Mouse (Mus musculus) midbrain, embryonic 16.5 days (tissue): ENCODE measurements around the gene Echdc3. TPM values are rescaled to one million over a fixed set of nuclear protein-coding genes. Genes with fewer than 3 reads are reported as not detected.

ENCODE experiments used
- ATAC-seq: fragments of 200-750 bp; cut with Nextera tagmentation; 2 replicates; pipeline ENCODE4 v1.8.0; 2017; ENCODE audit warnings: moderate TSS enrichment
- H3K27ac ChIP-seq: fragments of 300-500 bp; sonication (generic); 2 replicates; pipeline ENCODE4 v1.5.1; 2014; ENCODE audit warnings: mild to moderate bottlenecking, low read length, mixed read lengths
- H3K27me3 ChIP-seq: fragments of 300-500 bp; sonication (generic); 2 replicates; pipeline ENCODE4 v1.6.1; 2014; ENCODE audit warnings: low read depth, low read length, mixed read lengths; ENCODE audit not compliant: control insufficient read depth, insufficient read depth
- H3K36me3 ChIP-seq: fragments of 300-500 bp; sonication (generic); 2 replicates; pipeline ENCODE4 v1.6.1; 2014; ENCODE audit warnings: mild to moderate bottlenecking, low read length, moderate library complexity, mixed read lengths; ENCODE audit not compliant: control insufficient read depth, insufficient read depth
- H3K4me1 ChIP-seq: fragments of 300-500 bp; sonication (generic); 2 replicates; pipeline ENCODE4 v1.6.1; 2014; ENCODE audit warnings: mild to moderate bottlenecking, low read length, mixed read lengths; ENCODE audit not compliant: control insufficient read depth, insufficient read depth
- H3K4me2 ChIP-seq: fragments of 300-500 bp; sonication (generic); 2 replicates; pipeline ENCODE4 v1.6.1; 2014; ENCODE audit warnings: mild to moderate bottlenecking, low read length, mixed read lengths
- H3K4me3 ChIP-seq: fragments of 300-500 bp; sonication (generic); 2 replicates; pipeline ENCODE4 v1.5.1; 2014; ENCODE audit warnings: low read depth, mild to moderate bottlenecking, low read length, moderate library complexity, mixed read lengths
- H3K9ac ChIP-seq: fragments of 300-500 bp; sonication (generic); 2 replicates; pipeline ENCODE4 v1.6.1; 2014; ENCODE audit warnings: low read depth, low read length, mixed read lengths
- H3K9me3 ChIP-seq: fragments of 300-500 bp; sonication (generic); replicated peaks from 2 replicates; pipeline ENCODE4 v1.6.1; 2014; ENCODE audit warnings: mild to moderate bottlenecking, low read length, mixed read lengths; ENCODE audit not compliant: control insufficient read depth, poor library complexity, severe bottlenecking
- WGBS: fragments of 180-500 bp; shearing (Covaris S2); extraction: QIAGEN DNeasy Blood & Tissue Kit; methylation state at CpG from one replicate; pipeline ENCODE4 v1.1.7; 2014; 5-methylcytosine and 5-hydroxymethylcytosine counted together
- polyA plus RNA-seq: library from polyadenylated mRNA; unstranded; fragments of >200 nt; fragmentation: Nextera tagmentation; extraction: Ambion mirVana; gene quantifications from 2 replicates; pipeline ENCODE4 v1.2.1, GENCODE M21; 2015

Gene Echdc3
- polyA plus RNA-seq, 1 experiment from 2014 or later, result 1.1 TPM

- no peak for ATAC-seq
- H3K4me3 ChIP-seq, result no peak overlapping the region
- H3K27me3 ChIP-seq, result no peaks in the 10 kb centered on the region
- H3K4me2 ChIP-seq, result no peak overlapping the region
- H3K27ac ChIP-seq, result no peak overlapping the region
- no peak overlapping the region for H3K9ac ChIP-seq
- 81% methylated on average over 11 of the region's 11 CpGs for WGBS
- H3K36me3 ChIP-seq, result no peaks in the 10 kb centered on the region
- H3K9me3 ChIP-seq, result 0 out of 2 replicates have a peak, but pooled peaks cover 5% of the 10 kb centered on the region
- peaks cover 15% of the 10 kb centered on the region for H3K4me1 ChIP-seq
These were observed 23.8 kb downstream of the Echdc3 start for GRCm38 (mm10) chr2:6188891-6189674.

GRCm38 (mm10) chr2:6187418-6187817, 25.4 kb downstream of the Echdc3 start:
- Histone ChIP-seq H3K9ac (no peak overlapping the region), H3K27ac (no peak overlapping the region), H3K4me1 (peaks cover 8% of the 10 kb centered on the region; the same call in 1 of the 2 replicates), H3K4me2 (no peak overlapping the region), H3K36me3 (no peaks in the 10 kb centered on the region), H3K27me3 (no peaks in the 10 kb centered on the region), H3K4me3 (no peak overlapping the region), H3K9me3 (0 out of 2 replicates have a peak, but pooled peaks cover 5% of the 10 kb centered on the region)
- 46% methylated on average over 11 of the region's 11 CpGs for WGBS
- ATAC-seq, result peak; percentile 76

DNA sequence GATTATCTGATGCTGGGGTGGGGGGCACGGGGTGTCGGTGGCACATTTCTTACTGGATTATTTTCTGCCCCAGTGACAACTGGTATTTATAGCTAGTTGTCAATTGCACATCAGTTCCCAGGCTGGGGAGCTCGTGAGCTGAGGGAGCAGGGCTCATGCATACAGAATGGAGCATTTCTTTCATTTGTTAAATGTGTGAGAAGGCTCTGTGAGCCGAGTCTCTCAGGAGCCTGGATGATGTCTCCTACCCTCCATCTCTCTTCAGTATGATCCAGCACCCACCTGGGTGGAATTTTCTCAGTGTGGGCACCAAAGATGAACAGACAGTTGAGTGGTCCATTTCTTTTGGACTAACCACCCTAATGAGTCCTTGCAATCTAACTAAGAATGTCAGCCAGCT, 25.9 kb downstream of the Echdc3 start:
- no peak overlapping the region for H3K9ac ChIP-seq
- 45% methylated on average over 4 of the region's 4 CpGs for WGBS
- H3K4me1 ChIP-seq, result peaks cover 8% of the 10 kb centered on the region; the same call in 1 of the 2 replicates
- H3K9me3 ChIP-seq, result 0 out of 2 replicates have a peak, but pooled peaks cover 5% of the 10 kb centered on the region
- 0 out of 2 replicates have a peak, but pooled peaks have one; percentile 40 for ATAC-seq
- H3K27ac ChIP-seq, result no peak overlapping the region
- no peaks in the 10 kb centered on the region for H3K36me3 ChIP-seq
- no peak overlapping the region for H3K4me2 ChIP-seq
- H3K4me3 ChIP-seq, result no peak overlapping the region
- no peaks in the 10 kb centered on the region for H3K27me3 ChIP-seq

- Histone ChIP-seq H3K4me2 (no peak overlapping the region), H3K4me1 (no peaks in the 10 kb centered on the region), H3K36me3 (no peaks in the 10 kb centered on the region), H3K9ac (no peak overlapping the region), H3K9me3 (0 out of 2 replicates have a peak, but pooled peaks cover 3% of the 10 kb centered on the region), H3K27me3 (no peaks in the 10 kb centered on the region), H3K4me3 (no peak overlapping the region), H3K27ac (no peak overlapping the region)
- 94% methylated on average over 1 of the region's 1 CpGs for WGBS
- ATAC-seq, result no peak
These were observed 33.1 kb downstream of the Echdc3 start for GRCm38 (mm10) chr2:6179749-6180117.

DNA sequence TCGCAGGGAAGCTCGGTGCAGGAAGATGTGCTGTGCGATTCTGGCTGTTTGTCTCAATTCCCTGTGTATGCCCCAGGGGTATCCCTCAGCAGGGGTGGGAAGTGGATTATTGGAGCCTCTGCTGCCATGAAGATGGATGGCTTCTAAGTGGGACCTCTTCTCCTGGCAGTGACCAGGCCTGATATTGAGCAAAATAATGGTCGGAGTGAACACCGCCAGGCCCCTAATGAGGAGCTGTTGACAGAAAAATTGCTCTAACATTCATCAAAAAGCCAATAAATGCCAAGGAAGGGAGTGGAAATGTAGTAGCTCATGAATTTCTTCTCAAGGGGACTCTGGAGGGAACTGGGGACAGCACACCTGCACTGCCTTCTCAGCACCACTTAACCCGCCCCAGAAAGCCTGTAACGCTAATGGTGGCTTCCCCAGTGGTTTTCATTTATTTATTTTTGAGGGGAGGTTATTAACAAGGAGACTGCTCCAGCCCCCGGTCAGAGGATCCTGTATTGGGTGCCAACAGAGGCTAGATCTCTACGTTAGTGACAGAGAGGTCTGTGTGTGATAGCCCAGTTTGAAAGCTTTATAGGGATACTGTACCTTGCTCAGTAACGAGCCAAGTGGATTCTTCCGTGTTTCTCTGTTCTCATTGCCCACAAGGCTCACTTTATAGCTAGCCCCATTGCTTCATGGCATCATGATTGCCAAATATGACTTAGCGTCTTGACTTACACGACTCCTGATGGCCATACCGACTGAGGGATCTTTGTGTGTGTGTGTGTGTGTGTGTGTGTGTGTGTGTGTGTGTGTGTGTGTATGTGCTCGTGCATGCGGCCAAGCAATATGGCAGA, 33.7 kb downstream of the Echdc3 start:
- ATAC-seq, result no peak
- no peak overlapping the region for H3K4me2 ChIP-seq
- no peak overlapping the region for H3K9ac ChIP-seq
- H3K27me3 ChIP-seq, result no peaks in the 10 kb centered on the region
- H3K36me3 ChIP-seq, result no peaks in the 10 kb centered on the region
- H3K27ac ChIP-seq, result no peak overlapping the region
- H3K4me1 ChIP-seq, result no peaks in the 10 kb centered on the region
- WGBS, result 84% methylated on average over 16 of the region's 16 CpGs
- no peak overlapping the region for H3K4me3 ChIP-seq
- H3K9me3 ChIP-seq, result no peaks in the 10 kb centered on the region

- H3K36me3 ChIP-seq, result no peaks in the 10 kb centered on the region
- no peaks in the 10 kb centered on the region for H3K4me1 ChIP-seq
- H3K27ac ChIP-seq, result no peak overlapping the region
- no peak for ATAC-seq
- no peaks in the 10 kb centered on the region for H3K9me3 ChIP-seq
- H3K4me3 ChIP-seq, result no peak overlapping the region
- no peak overlapping the region for H3K9ac ChIP-seq
- H3K4me2 ChIP-seq, result no peak overlapping the region
- 60% methylated on average over 3 of the region's 3 CpGs for WGBS
- no peaks in the 10 kb centered on the region for H3K27me3 ChIP-seq
These were observed 39.8 kb downstream of the Echdc3 start for GRCm38 (mm10) chr2:6173013-6173412.

DNA sequence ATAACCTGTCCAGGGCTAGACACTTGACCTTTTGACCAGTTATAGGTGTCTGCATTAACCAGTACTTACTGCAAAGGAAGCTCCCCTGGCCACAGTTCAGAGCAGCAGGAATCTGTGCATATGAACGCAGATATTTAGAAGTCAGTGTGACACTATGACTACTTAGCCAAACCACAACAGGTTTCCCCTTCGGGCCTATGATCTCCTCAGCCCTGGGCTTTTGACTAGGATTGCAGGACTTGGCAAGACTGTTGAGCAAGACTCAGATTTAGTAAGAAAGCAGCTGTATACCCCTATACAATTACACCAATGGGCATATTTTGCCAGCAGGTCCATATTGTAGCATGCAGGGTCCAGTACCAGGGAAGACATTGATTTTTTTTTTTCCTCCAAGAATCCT, 44.3 kb downstream of the Echdc3 start:
- H3K4me2 ChIP-seq, result no peak overlapping the region
- ATAC-seq, result no peak
- no peaks in the 10 kb centered on the region for H3K36me3 ChIP-seq

GRCm38 (mm10) chr2:6167843-6168558, 44.8 kb downstream of the Echdc3 start:
- 34% methylated on average over 5 of the region's 5 CpGs for WGBS
- ATAC-seq, result 0 out of 2 replicates have a peak, but pooled peaks have one; percentile 39
- Histone ChIP-seq H3K9me3 (no peaks in the 10 kb centered on the region), H3K4me1 (no peaks in the 10 kb centered on the region), H3K4me2 (no peak overlapping the region), H3K36me3 (no peaks in the 10 kb centered on the region), H3K27me3 (no peaks in the 10 kb centered on the region), H3K9ac (no peak overlapping the region), H3K27ac (no peak overlapping the region), H3K4me3 (no peak overlapping the region)

More for the DNA sequence above, 44.3 kb downstream of the Echdc3 start:
- no peak overlapping the region for H3K27ac ChIP-seq
- no peak overlapping the region for H3K4me3 ChIP-seq
- H3K9me3 ChIP-seq, result no peaks in the 10 kb centered on the region
- no peaks in the 10 kb centered on the region for H3K27me3 ChIP-seq
- 94% methylated on average over 2 of the region's 2 CpGs for WGBS
- no peak overlapping the region for H3K9ac ChIP-seq
- H3K4me1 ChIP-seq, result no peaks in the 10 kb centered on the region
